Mouse (Mus musculus): ENCODE measurements around the gene Tet3.

- TF ChIP-seq EP300 (IDR thresholded peaks at IDR 0.05) (no peak), CTCF (IDR thresholded peaks at IDR 0.05) (no peak)
Measured at GRCm38 (mm10) chr6:83351490-83352160, 107.3 kb downstream of the Tet3 start.
